Mouse (Mus musculus): ENCODE results near the gene Aasdhppt.

- no peak for TF ChIP-seq ZNF384 (IDR thresholded peaks at IDR 0.05; ENCODE audit: low read depth, low read length)
- no peak for TF ChIP-seq MAFK (IDR thresholded peaks at IDR 0.05; ENCODE audit: insufficient read depth, low read depth, low read length)
- peak; percentile 55; the same call in 1 of the 2 replicates for TF ChIP-seq CHD2 (IDR thresholded peaks at IDR 0.05; ENCODE audit: low read depth, low read length)
Observed at GRCm38 (mm10) chr9:4309351-4310085, at the start of gene Aasdhppt, which contains the start of gene Kbtbd3.
